Mouse (Mus musculus) adrenal gland, postnatal 0 days (tissue): ENCODE measurements around the gene L3mbtl3. TPM values are rescaled to one million over a fixed set of nuclear protein-coding genes. Genes with fewer than 3 reads are reported as not detected.

Experiments
- microRNA-seq: library from miRNA; unstranded; fragments of <30 nt; microRNA quantifications from one replicate; pipeline ENCODE4, GENCODE M21; 2016; ENCODE audit warnings: borderline replicate concordance; ENCODE audit not compliant: insufficient number of aligned reads
- polyA plus RNA-seq: library from polyadenylated mRNA; unstranded; fragments of >200 nt; fragmentation: Nextera tagmentation; extraction: Ambion mirVana; gene quantifications from 2 replicates; pipeline ENCODE4 v1.2.1, GENCODE M21; 2015

L3mbtl3 gene
- polyA plus RNA-seq: 5.9 and 7.4 TPM in 2 replicates

DNA sequence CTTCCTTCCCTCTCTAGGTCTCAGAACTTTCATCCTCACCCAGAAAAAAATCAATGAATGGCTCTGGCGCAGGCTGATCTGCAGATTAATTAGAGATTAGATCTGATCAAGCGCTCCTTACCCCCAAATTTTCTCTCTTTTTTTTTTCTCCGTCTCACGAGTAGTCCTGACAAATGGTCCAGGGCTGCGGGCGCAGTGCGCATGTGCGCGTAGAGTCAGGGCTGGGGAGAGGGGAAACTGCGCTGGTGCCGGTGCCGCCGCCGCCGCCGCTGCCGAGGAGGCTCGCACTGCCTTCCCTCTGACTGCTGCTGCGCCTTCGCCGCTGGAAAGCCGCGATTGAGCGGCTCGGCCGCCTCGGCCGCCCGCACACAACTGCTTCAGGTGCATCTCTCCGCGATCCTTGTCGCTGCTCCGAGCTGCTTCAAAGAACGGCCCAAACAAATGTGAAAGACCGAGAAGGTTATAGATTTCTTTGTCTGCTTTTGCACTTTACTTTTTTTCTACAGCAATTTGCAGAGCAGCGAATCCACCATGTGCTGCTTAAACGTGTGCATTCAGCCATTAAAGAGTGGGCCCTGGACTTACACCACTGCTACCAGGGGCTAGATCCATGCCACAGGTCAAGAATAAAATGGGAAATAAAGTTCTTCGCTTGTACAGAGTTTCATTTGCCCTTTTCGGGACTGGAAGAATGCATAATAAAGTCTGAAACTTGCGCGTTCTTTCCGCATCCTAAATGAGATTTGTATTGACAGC, at the start of gene L3mbtl3:
L3mbtl3 (minus strand) TSS at position 182 of the 756 bp plus-strand sequence.

GRCm38 (mm10) chr10:26229488-26229887, 146.3 kb downstream of the L3mbtl3 start, which contains the start of gene Samd3:
Gene Samd3 (plus strand): TSS chr10:26229707.

Small RNA genes within 50 kb of the gene (microRNA-seq; reads per million reads assigned to microRNA genes)
- gene Gm27754: not detected

Other genes starting within 250 kb of the L3mbtl3 start
- gene Samd3, start 146.3 kb downstream of the L3mbtl3 start, polyA plus RNA-seq: 0.07 TPM in 1 of 2 replicates, not detected in the other